Mouse (Mus musculus): Measurements from ENCODE around the gene Gm6993. TPM values are rescaled to one million over a fixed set of nuclear protein-coding genes. Genes with fewer than 3 reads are reported as not detected.

Gm6993 gene
- total RNA-seq, 2 experiments from 2014 or later: not detected

DNA sequence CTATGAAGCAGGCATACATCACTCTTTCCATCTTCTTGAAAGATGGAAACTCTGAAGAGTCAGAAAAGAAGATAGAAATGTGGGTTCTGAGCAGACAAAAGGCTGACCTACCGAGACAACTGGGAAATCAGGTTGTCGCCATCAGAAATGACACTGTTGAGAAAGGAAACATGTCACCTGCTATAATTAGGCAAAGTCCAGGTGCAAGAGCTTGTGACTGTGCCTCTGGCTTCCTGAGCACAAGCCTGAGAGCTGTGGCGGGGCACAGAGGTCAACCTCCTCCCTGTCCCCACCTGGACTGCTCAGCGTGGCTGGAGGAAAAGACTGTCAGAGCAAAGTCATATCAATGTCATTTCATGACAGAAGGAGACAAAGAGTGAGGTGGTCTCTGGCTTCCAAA is 772 bp upstream of the Gm6993 start:
- DNase-seq: no peak

DNA sequence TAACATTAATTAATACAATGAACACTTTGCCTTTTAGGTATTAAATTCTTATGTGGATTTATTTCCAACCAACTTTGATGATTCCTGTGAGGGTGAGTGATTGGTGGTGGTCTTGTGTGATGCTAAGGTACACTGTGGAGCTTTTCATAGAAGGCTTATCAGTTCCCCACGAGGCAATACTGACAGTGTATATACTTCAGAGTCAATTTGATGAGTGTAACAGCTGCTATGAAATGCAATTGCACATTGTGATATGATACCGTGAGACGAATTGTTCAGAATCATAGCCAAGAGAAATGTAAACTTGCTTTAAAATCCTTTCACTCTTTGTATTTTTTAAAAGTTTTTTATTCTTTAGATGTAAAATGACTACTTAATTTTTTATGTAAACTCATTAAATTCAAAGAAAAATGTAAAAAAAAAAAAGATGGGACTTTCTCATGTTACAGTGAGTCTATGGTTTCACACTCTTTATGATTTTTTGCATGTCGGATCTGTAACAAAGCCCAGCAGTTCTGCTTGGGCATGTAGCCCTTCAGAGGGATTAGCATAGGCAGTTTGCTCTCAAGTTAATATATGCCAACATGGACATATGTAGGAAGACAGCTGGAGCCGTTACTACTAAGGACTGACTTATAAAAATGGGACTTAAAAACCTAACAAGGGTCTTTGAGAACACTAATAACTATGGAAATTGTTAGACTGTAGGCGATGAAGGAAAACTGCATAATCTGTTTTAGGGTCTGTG is 1.2 kb downstream of the Gm6993 start:
- no peak for DNase-seq

DNA sequence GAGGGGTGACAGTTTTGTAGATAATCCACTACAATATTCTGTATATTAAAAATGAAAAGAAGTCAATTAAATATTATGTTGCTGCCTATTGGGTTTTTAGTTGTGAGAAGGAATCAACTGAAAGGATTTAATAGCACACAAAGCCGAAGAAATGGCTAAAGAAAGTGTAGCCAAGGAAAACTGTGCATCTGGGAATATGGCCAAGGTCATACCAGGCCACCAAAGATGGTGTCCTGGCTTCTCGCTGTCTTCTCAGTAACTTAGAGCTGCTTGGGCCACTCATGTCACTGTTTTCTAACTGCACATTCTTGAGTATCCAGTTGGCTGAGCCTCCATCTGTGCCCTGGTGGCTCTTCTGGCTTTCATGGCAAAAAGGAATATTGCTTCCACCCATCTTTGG is 3.4 kb downstream of the Gm6993 start:
- no peak for DNase-seq

DNA sequence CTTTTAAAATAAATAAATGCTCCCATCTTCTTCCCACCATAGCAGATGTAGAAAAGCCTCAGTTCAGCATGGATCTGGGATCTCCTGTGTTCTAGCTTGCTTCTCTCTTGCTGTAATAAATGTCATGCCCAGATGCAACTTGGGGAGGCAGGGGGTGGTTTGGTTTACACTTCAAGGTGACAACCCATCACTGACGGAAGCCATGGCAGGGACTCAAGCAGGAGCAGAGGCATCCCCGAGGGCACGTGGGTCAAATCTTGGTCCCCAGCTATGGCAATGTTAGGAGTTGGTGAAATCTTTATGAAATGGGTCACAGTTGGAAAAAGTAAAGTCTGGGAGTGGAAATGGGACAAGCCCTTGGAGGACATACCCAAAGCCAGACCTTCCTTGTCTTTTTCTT is 4.1 kb downstream of the Gm6993 start:
- no peak for DNase-seq

DNA sequence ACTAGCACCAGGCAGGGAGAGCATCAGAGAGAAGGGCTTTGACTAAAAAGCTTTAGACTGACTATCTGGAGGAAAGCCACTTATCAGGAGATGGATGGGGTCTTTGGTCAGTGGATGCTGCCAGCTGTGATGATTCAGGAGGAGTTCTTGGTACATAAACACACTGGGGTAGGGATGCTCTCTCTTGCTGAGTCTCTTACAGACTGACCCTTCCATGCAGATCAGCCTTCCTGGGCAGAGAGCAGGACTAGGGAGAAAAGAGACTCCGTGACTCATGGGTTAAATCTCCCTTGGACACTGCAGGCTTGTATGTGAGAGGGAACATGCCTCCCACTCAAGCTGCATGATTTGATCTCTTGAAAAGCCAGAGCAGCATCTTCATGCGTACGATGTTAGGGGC is 5.6 kb downstream of the Gm6993 start:
- no peak for DNase-seq

DNA sequence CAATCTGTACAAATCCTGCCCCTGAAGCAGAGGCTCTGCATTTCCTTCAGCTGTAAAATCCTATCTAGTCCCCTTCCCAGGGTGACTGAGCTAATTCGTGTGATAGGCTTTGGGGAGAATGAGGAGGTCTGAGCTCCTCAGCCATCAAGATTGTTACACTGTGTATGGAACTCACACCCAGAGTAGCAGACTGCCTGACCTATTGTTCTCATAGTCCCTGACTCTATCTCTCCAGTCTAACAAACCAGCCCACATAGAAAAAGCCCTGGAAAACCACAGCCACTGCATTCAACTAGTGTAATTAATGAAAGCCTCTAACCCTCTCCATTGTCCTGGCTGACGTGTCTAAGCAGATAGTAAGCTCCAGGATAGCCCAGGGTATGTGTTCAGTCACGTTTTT is 6.0 kb downstream of the Gm6993 start:
- DNase-seq: no peak

DNA sequence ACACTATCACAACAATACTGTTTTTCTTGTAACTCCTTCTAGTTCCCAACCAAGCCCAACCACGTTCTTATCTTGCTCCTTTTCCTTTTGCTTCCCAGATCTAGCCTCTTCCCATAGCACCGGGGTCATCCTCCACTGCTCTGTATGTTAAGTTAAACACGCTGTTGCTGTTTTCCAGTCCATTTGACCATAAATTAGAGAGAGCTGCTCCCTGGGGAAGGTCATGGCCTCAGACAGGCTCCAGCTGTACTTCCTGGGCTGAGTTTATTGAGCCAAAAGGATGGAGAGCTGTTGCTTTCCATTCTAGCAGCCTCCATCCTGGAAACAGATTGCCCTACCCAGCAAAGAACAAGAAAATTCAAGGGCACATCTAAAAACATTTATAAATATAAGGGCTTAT is 7.6 kb downstream of the Gm6993 start:
- peak; percentile 17 for DNase-seq

DNA sequence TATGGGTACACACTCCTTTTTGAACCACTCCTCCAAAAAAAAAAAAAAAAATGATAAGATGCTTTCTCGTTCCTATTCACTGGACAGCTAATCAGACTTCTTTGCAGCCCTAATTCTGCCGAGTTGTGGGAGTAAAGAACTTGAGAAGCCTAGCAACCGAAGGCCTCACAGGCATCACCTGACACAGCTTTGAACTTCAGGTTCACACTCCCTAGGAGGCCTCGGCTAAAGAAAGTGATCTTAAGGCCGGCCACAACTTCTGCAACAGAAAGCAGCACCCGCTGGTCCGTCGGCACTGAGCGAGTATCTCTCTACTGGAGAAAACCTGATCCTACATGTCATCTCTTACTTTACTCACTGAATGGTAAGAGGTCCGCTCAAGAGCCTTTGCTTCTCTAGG is 8.1 kb downstream of the Gm6993 start:
- no peak for DNase-seq

DNA sequence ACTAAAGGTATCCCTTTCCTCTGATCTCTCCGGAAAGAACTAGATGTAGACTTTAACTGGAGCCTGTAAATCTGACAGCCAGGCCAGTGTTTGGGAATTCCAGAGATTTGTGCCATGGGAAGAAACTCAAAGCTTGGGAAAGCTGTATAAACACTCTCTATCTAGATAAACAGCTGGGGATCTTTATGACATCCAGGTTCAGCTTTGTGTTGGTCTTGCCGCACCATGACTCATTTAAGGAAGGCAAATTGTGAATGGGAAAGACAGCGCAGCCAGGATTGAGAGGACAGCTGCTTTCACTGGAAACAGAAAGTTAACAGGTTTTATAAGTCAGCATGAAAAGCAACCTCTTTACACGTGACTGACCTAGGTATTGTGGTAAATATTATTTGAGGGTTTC is 11.7 kb downstream of the Gm6993 start:
- DNase-seq: no peak

DNA sequence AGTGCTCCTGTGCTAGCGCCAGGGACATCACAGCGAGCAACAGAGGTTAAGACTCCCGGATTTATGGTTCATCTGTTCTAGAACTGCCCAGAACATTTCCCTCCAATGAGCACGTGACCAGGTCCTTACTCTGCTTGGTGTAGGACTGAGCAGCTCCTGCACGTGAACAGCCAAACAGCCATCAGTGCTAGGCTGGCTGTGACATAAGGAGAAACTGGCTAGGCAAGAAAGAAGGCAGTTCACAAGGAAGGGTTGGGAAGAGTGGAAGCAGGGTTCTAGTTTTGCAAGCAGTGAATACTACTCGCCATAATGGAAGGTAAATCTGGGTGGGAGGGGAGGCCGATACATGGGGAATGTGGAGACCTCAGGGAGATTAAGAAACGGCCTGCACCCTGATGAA is 14.4 kb downstream of the Gm6993 start:
- DNase-seq: no peak

DNA sequence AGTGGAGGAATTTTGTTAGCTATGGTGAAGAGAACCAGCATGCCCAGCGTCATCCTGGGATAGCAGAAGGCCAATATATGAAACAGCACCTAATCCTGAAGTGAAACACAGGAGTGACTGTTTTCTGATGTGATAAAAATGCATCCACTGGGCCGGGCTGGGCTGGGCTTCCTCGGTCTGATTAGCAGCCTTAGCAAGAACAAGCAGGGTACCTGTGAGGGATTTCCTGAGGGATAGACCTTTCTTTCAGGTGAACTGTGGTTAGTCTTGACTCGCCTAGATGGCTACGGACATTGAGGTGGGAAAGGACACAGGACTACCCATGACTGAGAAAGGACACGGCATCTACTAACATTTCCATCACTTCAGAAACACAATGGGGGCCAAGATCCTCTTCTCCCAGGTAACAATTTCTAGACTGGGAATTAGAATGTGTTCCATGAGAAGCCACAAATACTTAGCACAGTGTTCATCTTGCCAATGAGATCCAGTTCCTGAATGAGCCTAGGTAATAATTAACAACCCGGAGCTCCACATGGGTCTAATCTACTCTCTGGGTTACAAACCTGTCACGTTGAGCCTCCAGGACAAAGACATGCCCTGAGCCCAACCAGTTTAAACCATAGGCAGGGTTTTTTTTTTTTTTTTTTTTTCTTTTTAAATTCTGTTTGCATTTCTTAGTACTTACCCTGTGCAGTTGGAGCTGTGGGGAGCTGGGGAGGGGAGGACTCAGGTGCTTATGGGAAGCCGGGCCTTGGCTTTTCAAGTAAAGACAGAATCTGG is 15.7 kb downstream of the Gm6993 start:
- DNase-seq: no peak

DNA sequence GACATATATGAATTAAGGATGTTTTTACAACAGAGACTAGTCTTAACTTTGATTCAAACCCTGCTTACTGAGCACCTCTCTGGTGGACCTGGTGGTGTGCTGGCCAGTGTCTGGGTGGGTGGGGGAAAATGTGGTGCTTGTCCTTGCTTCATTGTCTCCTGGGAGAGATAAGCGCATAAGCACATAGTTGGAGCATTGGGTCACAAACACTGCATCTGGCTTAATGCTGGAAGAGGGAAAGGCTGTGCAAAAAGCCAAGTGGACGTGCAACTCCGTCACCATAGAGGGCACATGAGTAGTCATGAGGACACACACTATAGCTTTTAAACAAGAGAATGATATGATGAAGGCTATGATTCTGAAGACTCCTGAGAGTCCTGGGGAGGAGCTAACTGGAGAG is 21.3 kb downstream of the Gm6993 start:
- DNase-seq: no peak

DNA sequence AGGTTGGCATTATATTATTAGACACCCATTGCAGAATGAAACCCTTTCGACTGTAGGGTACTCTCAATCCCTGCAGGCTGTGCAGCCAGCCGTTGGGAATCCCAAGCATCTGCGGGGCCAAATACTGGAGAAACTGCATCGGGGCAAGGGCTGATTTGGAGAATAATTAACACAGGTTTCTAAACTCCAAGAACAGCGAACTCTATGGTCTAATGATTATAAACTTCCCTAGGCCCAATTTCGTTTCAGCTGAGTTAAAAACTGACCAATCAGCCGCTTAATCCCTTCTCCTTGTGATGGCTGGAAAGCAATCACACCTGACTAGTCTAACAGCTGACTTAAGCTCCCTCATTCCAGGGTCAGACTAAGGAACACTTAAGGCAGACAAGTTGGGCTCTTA is 23.4 kb downstream of the Gm6993 start:
- no peak for DNase-seq

DNA sequence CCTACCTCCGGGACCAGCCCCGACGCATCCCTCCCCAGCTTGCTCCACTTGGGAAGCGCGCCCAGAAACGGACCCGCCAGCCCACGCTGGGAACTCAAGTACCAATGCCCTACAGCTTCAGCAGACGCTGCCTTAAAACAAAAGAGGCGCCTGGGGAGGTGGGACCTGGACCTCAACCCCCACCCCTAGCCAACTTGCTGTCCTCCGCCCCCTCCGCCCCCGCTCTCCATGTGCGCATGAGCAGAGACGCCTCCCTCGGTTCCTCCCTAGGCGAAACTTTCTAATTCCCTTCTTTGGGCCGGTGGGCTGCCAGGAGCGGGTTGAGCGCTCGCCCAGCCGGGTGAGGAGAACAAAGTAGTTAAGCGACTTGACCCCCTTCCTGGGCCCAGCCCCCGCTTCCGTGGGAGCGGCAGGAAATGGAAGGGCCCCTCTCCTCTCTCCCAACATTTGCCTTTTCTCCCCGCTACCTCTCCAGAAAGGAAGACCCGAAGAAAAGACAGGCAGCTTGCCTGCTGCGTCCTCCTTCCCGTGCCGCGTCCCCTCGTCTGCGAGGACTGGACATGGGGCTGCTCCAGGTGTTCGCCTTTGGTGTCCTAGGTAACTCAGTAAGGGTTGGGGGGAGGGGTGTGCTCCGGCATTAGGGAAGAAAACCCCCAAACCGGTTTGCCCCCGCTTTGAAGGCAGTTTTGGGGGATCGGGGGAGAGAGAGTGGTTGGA is 24.6 kb downstream of the Gm6993 start, which contains the start of gene Lamb1:
Lamb1 (plus strand) TSS at position 230 of the 717 bp plus-strand sequence.
- DNase-seq: peak; percentile 90

DNA sequence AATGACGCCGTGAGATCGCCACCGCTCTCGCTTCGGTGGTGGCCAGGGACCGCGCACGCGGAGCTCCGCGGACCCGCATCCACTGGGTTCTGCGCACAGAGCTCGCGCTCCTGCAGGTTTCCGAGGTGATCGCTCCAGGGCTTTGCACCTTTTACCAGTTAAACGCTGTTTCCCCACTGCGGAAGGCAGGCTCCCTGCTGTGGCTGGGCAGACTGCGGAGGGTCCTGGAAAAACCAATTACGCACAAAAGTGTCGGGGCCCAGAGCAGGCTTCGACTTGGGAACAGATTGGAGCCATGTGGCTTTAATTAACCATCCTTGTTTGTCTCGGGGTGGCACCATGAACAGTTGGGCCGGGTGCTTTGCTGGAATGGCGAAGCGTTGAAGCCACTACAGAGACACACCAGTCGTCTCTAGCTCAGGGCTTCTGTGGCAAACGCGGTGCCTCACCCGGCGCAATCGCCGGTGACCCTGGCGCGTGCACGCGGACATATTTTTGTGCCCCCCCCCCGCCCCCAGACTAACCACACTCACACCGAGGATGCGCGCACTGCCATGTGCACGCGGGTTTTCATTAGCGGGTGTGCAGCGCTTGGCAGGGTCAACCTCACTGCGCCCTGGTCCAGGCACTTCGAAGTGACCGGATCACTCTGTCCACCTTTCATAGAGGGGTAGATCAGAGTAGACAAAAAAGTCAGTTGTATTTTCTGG is 25.3 kb downstream of the Gm6993 start:
- DNase-seq: peak; percentile 56

DNA sequence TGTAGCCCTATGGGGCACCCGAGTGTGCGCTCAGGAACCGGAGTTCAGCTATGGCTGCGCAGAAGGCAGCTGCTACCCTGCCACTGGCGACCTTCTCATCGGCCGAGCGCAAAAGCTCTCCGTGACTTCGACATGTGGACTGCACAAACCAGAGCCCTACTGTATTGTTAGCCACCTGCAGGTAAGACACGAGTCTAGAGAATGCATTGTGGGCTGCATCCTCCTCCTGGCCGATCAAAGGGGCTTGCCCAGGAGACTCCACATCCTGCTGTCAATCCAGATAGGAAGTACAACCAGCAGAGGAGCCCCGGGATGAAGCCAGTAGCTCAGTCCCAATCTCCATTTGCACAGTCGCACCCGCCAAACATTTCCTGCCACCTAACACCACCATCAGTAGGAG is 26.1 kb downstream of the Gm6993 start:
- DNase-seq: no peak

DNA sequence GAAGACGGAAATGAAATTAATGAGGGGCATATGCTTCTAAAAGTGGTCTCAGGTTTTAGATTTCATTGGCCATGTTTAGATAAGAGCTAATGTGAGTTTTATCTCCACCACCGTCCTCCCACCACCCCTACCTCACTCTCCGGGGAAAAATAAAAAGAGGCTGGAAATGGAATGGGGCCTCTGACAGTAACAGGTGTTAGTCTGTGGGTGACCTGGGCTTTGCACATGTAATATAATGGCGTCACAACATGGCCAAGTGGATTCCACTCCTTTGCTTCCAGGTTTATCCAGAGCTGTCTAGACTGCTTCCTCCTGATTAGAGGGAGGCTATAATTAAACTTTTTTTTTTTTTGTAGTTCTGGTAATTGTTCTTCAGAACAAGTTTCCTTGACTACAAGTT is 26.8 kb downstream of the Gm6993 start:
- DNase-seq: no peak

DNA sequence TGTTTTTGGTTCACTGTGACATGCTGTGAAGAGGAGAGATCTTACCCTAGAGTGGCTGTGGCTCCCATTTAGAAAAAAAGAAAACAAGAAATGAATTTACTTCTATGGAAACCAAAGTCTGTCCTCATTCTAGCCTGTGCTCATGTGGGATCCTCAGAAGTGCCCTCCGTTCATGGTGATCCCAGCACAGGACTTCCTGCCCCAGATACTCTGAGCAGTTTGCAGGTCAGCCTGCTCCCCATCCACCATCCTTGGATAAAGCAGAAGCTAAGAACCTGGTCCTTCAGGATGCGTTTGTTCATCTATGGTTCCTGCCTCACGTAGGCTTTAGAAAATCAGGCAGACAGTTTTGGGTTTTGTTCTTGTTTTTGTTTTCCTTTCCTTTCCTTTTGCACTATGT is 27.7 kb downstream of the Gm6993 start:
- no peak for DNase-seq

DNA sequence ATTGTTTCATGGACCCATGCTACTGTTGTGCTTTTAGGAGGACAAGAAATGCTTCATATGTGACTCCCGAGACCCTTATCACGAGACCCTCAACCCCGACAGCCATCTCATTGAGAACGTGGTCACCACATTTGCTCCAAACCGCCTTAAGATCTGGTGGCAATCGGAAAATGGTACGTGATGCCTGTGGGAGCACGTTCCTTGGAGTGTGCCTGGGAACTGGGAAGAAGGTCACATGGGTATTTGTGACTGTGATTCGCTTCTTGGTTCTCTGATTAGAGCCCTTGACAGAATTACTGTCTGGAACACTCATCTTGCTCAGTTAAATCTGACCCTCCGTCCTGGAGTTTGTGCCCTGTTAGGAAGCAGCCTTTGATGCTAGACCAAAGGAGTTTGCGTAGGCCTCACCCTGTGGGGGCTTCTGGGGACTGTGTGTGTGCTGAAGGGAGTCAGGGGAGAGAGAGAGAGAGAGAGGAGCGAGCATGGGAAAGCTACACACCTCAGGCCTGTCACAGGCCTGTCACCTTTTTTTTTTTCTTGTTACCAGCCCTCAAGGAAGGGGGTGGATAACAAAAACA is 28.5 kb downstream of the Gm6993 start:
- DNase-seq: no peak

DNA sequence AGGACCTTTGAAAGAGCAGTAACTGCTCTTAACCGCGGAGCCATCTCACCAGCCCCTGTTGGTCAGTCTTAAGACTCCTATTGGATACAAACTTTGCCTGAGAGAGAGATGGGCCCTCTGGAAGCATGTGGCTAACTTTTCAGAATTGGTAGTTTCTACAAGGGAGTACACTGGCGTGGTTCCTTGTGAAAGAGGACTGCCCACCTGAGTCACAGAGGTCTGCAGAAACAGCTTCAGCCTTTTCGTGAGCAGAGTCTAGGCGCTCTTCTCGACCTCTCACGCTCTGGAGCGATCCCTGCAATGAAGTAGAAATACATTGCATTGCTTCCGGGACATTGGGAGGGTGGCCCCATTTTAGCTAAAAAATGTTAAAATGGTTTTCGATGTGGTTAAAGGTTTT is 29.8 kb downstream of the Gm6993 start:
- DNase-seq: no peak

DNA sequence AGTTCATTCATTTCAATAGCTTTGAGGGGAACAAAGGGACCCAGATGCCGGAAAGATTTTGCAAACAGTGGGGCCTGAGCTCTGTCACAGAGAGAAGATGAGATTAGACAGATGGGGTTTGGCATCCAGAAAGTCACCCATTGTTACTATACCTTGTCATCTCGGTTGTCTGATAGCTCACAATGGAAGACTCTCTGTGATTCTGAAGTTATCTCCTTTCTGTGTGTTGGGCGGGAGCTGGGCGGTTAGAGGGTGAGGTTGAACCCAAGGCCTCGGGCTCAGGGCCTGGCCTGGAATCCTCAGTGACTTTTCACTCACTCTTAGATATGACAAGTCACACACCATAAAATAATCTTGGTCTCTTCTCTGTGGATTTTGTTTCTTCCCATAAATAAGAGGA is 30.2 kb downstream of the Gm6993 start:
- DNase-seq: no peak

DNA sequence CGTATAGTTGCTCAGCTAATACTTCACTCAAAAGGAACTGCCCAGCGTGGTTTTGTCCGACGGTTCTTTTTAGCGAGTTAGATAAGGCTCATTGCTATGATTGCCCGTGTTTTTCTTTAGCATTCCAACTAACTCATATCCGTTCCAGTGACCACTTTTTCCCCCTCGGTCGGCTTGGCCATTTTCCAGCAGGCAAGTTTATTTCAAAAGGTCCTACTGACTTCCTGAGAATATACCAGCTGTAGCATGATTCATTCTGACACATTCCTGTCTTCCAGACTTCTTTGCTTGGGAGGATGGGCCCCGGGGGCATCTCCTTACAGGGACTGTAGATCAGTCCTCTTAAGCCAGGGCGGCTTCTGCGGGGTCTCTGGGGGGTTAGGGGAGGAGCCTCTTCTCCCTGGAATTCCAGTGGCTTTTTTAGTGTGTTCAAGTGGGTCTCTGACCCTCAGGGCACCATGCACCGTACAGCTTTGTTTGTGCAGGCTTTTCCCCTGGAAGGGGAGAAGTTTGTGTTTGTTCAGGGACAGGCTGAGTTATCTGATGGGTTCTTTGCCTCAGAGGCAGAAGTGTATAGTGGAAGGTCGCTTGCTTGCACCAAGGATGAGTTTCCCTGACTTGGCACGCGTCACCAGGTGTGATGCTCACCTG is 30.9 kb downstream of the Gm6993 start:
- peak; percentile 68 for DNase-seq

All from adrenal gland, postnatal 10 days (tissue).